Mouse (Mus musculus): ENCODE data around the gene Bmp8b.

Gene Bmp8b

DNA sequence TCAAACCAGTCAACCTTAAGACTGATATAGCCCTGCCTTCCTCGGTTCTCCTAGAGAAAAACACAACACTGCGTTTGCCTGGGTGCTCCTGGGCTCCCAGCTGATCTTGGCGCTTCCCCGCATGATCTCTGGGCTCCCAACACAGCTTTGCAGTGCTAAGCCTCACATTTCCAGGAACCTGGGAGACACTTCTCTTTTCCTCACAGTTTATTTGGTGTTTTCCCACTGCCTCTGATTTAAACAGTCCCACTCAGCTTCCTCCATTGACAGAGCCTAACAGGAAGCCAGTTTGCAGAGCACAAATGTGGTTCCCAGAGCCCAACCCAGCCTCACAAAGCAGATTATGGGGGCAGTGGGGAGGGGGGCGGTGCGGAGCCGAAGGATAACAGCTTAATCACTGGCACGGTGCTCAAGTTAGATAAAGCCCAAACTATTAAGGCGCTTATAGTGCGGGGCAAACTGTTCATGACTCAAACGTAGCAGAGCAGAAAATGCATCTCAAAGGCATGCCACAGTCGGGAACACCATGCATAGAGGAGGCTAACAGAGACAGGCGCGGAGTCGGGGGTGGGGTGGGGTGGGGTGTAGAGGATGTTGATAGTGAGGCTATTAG, 57.4 kb downstream of the Bmp8b start:
- no peak for ATAC-seq (ENCODE audit: insufficient number of reproducible peaks, low FRiP score, low TSS enrichment)

GRCm38 (mm10) chr4:123164157-123164556, 59.2 kb downstream of the Bmp8b start:
- no peak for ATAC-seq (ENCODE audit: insufficient number of reproducible peaks, low FRiP score, low TSS enrichment)

- no peak for ATAC-seq (ENCODE audit: insufficient number of reproducible peaks, low FRiP score, low TSS enrichment)
Measured at GRCm38 (mm10) chr4:123171811-123172210, 66.8 kb downstream of the Bmp8b start.
